Mouse (Mus musculus) G1E (cell line): Measurements from ENCODE around the gene Fam131c. TPM values are rescaled to one million over a fixed set of nuclear protein-coding genes. Genes with fewer than 3 reads are reported as not detected.
A peak's percentile ranks its signal among the peaks of the same experiment; 100 is the strongest.

Experiments
- ATAC-seq: 2 replicates; pipeline ENCODE4 v1.8.0; 2016; ENCODE audit warnings: mild to moderate bottlenecking; ENCODE audit not compliant: insufficient number of reproducible peaks, poor library complexity, low FRiP score, severe bottlenecking; ENCODE audit errors: extremely low read depth
- DNase-seq: peaks from one replicate; pipeline ENCODE4 v3.0.0; 2012; ENCODE audit warnings: low spot score
- H3K27me3 ChIP-seq: 2 replicates; pipeline ENCODE4 v1.6.1; 2012; ENCODE audit warnings: mild to moderate bottlenecking, low read length, inconsistent platforms; ENCODE audit not compliant: insufficient read depth
- H3K36me3 ChIP-seq: replicated peaks from 2 replicates; pipeline ENCODE3; 2012; ENCODE audit warnings: mild to moderate bottlenecking, inconsistent platforms
- H3K4me1 ChIP-seq: 2 replicates; pipeline ENCODE4 v1.6.1; 2012; ENCODE audit warnings: low read depth, low read length, inconsistent platforms, mixed read lengths; ENCODE audit not compliant: insufficient read depth
- H3K4me3 ChIP-seq: 2 replicates; pipeline ENCODE4 v1.5.1; 2012; ENCODE audit warnings: low read depth, mild to moderate bottlenecking, inconsistent platforms, low read length, moderate library complexity, mixed read lengths
- H3K9me3 ChIP-seq: replicated peaks from 2 replicates; pipeline ENCODE4 v1.6.1; 2012; ENCODE audit warnings: inconsistent platforms
- CTCF ChIP-seq: IDR thresholded peaks from 2 replicates; pipeline ENCODE4 v1.5.1; 2012; ENCODE audit warnings: low read depth, low read length, inconsistent platforms, mixed read lengths
- GATA1 ChIP-seq: IDR thresholded peaks from 2 replicates; pipeline ENCODE4 v1.6.1; 2012; ENCODE audit warnings: borderline replicate concordance, low read length, inconsistent platforms, mixed read lengths
- GATA2 ChIP-seq: IDR thresholded peaks from 2 replicates; pipeline ENCODE4 v1.6.1; 2012; ENCODE audit warnings: low read depth, low read length, inconsistent platforms, borderline replicate concordance
- POLR2AphosphoS5 ChIP-seq: IDR thresholded peaks from 2 replicates; pipeline ENCODE4 v1.6.1; 2012; ENCODE audit warnings: low read depth, low read length, inconsistent platforms; ENCODE audit not compliant: insufficient replicate concordance
- TAL1 ChIP-seq: conservative IDR thresholded peaks from 2 replicates; pipeline ENCODE4 v1.6.1; 2012; ENCODE audit warnings: low read depth, low read length, inconsistent platforms, mixed read lengths
- polyA plus RNA-seq: library from polyadenylated mRNA; stranded (reverse); fragments of >175 nt; gene quantifications from 2 replicates; pipeline ENCODE4 v1.2.3, GENCODE M21; 2012
- total RNA-seq, 2 experiments: library from RNA; stranded (forward) in 1 of 2; stranded (reverse) in 1 of 2; fragments of 200-1000 nt in 1 of 2; fragments of >200 nt in 1 of 2; fragmentation: Nextera tagmentation in 1 of 2; gene quantifications; 2 replicates each; pipeline ENCODE4 v1.2.3; 2014 to 2017

Fam131c gene
- total and polyA plus RNA-seq, 3 experiments: not detected

DNA sequence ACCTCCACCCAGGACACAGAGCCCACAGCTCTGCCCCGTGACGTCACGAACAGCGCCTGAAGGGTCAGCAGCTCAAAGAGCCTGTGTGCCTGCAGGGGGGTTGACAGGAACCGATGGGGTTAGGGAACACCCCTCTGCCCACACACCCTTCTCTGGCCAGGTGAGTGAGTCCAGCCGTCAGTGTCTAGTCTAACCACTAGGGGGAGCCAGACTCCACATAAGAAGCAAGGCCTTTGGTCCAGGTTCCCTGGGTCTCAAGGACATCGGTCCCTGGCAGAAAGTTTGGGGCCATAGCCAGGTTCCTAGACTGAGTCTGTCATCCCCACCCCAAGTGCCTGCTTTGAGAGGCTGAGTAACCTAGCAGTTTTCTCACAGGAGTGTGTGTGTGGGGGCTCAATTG is 17.3 kb downstream of the Fam131c start:
- no peaks in the 10 kb centered on the region for H3K36me3 ChIP-seq
- H3K27me3 ChIP-seq: peaks cover 21% of the 10 kb centered on the region; the same call in 1 of the 2 replicates
- peak; percentile 60 for DNase-seq
- TF ChIP-seq GATA2 (no peak), TAL1 (no peak), CTCF (peak; percentile 76)
- no peaks in the 10 kb centered on the region; the same call in 1 of the 2 replicates for H3K4me1 ChIP-seq
- no peak overlapping the region for H3K4me3 ChIP-seq
- 0 out of 2 replicates have a peak, but pooled peaks have one; percentile 34 for ATAC-seq
- H3K9me3 ChIP-seq: no peaks in the 10 kb centered on the region

GRCm38 (mm10) chr4:141386150-141386549 is 18.1 kb downstream of the Fam131c start:
- H3K9me3 ChIP-seq: no peaks in the 10 kb centered on the region
- peaks cover 18% of the 10 kb centered on the region; the same call in 1 of the 2 replicates for H3K27me3 ChIP-seq
- H3K4me1 ChIP-seq: no peaks in the 10 kb centered on the region; the same call in 1 of the 2 replicates
- H3K36me3 ChIP-seq: no peaks in the 10 kb centered on the region
- TF ChIP-seq TAL1 (no peak), POLR2AphosphoS5 (no peak), CTCF (no peak), GATA2 (no peak), GATA1 (no peak)
- no peak overlapping the region for H3K4me3 ChIP-seq
- DNase-seq: no peak
- ATAC-seq: no peak

- no peaks in the 10 kb centered on the region for H3K9me3 ChIP-seq
- H3K4me3 ChIP-seq: no peak overlapping the region
- no peaks in the 10 kb centered on the region for H3K36me3 ChIP-seq
- ATAC-seq (peak; percentile 57), DNase-seq (peak; percentile 48)
- peaks cover 21% of the 10 kb centered on the region; the same call in 1 of the 2 replicates for H3K27me3 ChIP-seq
- H3K4me1 ChIP-seq: no peaks in the 10 kb centered on the region; the same call in 1 of the 2 replicates
- no peak for TF ChIP-seq TAL1
- peak; percentile 72 for TF ChIP-seq CTCF
These were observed 19.2 kb downstream of the Fam131c start for GRCm38 (mm10) chr4:141387093-141387784.

DNA sequence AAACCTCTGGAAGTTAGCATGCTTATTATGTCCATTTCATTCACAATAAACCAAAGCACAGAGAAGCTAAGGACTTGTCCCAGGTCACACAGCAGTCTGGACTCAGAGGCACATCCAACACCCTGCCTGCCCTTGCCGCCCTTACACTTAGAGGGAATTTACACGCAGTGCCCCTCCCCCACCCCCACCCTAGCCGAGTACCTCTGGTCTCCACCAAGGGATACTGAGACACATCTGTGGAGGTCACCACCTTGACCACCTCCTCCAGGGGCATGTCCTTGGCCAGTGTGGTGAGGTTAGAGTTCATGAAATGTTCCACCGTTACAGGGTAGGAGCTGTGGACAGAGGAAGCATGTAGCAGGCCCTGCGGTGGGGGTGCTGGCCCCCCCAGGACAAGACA is 19.9 kb downstream of the Fam131c start:
- no peak for ATAC-seq
- TF ChIP-seq POLR2AphosphoS5: no peak
- TF ChIP-seq GATA1: no peak
- TF ChIP-seq GATA2: no peak
- no peak for TF ChIP-seq CTCF
- TF ChIP-seq TAL1: no peak
- Histone ChIP-seq H3K9me3 (no peaks in the 10 kb centered on the region), H3K27me3 (peaks cover 24% of the 10 kb centered on the region; the same call in 1 of the 2 replicates), H3K4me3 (no peak overlapping the region), H3K36me3 (no peaks in the 10 kb centered on the region), H3K4me1 (no peaks in the 10 kb centered on the region; the same call in 1 of the 2 replicates)
- DNase-seq: no peak

DNA sequence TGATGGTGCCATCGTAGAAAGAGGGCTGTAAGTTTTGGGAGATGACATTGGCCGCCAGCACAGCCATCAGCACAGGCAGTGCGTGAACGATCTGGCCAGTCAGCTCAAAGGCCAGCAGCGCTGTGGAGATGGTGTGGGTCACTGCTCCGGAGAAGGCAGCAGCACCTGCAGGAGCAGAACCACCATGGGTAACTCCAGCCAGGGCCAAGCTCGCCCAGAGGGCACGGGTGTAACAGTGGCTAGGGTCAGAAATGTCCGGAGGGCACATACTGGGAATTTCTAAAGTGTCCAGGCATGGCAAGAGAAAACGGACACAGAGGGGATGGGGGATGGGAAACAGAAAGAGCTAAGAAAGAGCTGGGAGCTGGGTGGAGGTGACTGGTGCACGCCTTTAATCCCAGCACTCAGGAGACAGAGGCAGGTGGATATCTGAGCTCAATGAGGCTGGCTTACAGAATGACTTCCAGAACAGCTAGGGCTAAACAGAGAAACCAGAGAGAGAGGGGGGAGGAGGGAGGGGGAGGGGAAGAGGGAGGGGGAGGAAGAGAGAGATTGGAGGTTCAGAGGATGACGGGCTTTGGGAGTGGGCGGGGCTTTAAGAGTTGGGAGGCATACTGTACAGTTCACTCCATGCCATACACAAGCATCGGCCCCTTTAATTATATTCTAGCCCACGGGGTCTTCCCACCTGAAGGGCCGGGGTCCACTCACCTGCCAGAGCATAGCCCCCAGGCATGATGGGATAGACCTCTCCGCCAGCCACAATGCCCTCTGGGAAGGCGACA is 21.5 kb downstream of the Fam131c start:
- ATAC-seq: no peak
- Histone ChIP-seq H3K4me1 (no peaks in the 10 kb centered on the region; the same call in 1 of the 2 replicates), H3K4me3 (no peak overlapping the region), H3K27me3 (peaks cover 17% of the 10 kb centered on the region; the same call in 1 of the 2 replicates), H3K9me3 (no peaks in the 10 kb centered on the region), H3K36me3 (no peaks in the 10 kb centered on the region)
- no peak for DNase-seq
- no peak for TF ChIP-seq GATA2
- no peak for TF ChIP-seq TAL1
- TF ChIP-seq CTCF: no peak
- no peak for TF ChIP-seq GATA1
- no peak for TF ChIP-seq POLR2AphosphoS5

GRCm38 (mm10) chr4:141391293-141391692 is 23.3 kb downstream of the Fam131c start:
- no peaks in the 10 kb centered on the region for H3K4me1 ChIP-seq
- H3K9me3 ChIP-seq: no peaks in the 10 kb centered on the region
- no peaks in the 10 kb centered on the region for H3K36me3 ChIP-seq
- peaks cover 17% of the 10 kb centered on the region; the same call in 1 of the 2 replicates for H3K27me3 ChIP-seq
- no peak overlapping the region for H3K4me3 ChIP-seq
- no peak for ATAC-seq
- no peak for DNase-seq
- TF ChIP-seq TAL1: no peak

GRCm38 (mm10) chr4:141394751-141395150 is 26.7 kb downstream of the Fam131c start:
- no peak for DNase-seq
- no peaks in the 10 kb centered on the region for H3K36me3 ChIP-seq
- ATAC-seq: no peak
- H3K4me3 ChIP-seq: no peak overlapping the region
- no peaks in the 10 kb centered on the region for H3K4me1 ChIP-seq
- H3K9me3 ChIP-seq: no peaks in the 10 kb centered on the region
- H3K27me3 ChIP-seq: peaks cover 30% of the 10 kb centered on the region; the same call in 1 of the 2 replicates
- TF ChIP-seq POLR2AphosphoS5: no peak
- no peak for TF ChIP-seq CTCF
- no peak for TF ChIP-seq TAL1
- no peak for TF ChIP-seq GATA1
- no peak for TF ChIP-seq GATA2
